Mouse (Mus musculus): ENCODE measurements around the gene Xcr1.

Gene Xcr1

DNA sequence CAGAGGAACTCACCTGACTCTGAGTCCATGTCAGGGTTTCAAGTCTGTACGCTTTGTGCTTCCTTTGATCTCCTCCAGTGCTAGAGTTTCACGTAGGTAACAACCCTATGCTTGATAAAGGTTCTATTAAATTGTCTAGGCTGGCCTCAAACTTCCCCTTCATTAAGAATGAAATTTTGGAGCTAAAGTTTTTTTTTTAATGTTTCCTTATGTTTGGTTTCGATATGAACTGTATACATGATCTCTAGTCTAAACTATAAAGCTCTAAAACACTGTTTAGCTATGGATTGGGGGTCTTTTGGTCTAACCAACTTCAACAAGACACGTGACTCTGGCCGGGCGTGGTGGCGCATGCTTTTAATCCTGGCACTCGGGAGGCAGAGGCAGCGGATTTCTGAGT lies at the start of gene Xcr1:
Xcr1 (minus strand) TSS at position 101 of the 400 bp plus-strand sequence.
- no peak for DNase-seq (ENCODE audit: low read depth)

DNA sequence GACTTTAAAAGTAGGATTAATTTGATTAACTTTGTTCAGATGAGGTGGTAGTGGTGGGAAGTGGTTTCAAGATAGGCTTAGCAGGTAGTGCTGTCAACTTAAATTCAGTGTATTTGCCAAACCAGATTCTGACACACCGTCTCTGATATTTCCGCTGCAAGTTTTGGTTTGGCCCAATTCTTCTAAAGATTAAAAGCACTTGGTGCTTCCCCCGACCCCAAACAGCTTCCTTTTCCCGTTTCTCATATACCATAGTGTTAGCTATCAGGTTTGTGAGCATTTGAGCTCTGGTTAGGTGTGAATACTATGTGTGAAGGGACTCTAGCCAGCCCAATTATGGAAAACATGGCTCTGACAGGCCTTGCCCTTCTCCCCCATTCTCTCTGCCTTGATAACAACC lies 10.2 kb upstream of the Xcr1 start:
- DNase-seq (ENCODE audit: low read depth), result peak; percentile 10

DNA sequence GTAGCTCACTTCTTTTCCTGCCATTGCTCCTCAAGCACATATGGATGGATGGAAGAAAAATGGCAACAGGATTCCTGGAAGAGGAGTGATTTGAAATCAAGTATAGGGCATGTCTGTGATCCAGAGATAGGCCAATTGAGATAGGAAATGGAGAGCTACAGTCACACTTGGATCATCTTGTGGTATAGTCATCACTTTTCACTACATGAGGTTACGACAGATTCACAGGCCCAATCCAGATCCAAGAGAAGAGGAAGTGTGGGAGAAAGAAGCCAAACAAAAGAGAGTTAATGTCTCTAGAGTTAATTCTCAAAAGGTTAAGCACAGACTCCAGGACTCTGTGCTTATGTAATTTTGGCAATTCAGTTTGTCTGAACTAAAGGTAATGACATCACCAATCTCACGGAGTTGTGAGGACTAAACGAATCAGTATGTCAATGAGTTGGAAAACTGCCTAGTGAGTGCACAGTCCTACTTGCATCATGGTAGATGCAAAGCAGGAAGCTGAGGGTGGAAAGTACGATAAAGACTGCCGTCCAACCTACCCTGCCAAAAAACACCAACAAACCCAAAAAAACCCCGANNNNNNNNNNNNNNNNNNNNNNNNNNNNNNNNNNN lies 7.4 kb upstream of the Xcr1 start:
- DNase-seq (ENCODE audit: low read depth), result peak; percentile 55

DNA sequence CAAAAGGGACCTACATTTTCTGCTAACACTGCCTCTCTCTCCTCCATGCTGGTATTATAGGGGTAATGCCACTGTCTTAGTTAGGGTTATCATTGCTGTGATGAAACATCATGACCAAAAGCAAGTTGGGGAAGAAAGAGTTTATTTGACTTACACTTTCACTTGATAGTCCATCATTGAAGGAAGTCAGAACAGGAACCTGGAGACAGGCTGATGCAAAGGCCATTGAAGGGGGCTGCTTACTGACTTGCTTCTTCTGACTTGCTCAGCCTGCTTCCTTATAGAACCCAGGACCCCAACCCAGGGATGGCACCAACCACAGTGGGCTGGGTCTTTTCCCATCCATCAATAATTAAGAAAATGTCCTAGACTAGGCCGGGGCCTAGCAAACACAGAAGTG lies 1.8 kb upstream of the Xcr1 start:
- DNase-seq (ENCODE audit: low read depth), result no peak

DNA sequence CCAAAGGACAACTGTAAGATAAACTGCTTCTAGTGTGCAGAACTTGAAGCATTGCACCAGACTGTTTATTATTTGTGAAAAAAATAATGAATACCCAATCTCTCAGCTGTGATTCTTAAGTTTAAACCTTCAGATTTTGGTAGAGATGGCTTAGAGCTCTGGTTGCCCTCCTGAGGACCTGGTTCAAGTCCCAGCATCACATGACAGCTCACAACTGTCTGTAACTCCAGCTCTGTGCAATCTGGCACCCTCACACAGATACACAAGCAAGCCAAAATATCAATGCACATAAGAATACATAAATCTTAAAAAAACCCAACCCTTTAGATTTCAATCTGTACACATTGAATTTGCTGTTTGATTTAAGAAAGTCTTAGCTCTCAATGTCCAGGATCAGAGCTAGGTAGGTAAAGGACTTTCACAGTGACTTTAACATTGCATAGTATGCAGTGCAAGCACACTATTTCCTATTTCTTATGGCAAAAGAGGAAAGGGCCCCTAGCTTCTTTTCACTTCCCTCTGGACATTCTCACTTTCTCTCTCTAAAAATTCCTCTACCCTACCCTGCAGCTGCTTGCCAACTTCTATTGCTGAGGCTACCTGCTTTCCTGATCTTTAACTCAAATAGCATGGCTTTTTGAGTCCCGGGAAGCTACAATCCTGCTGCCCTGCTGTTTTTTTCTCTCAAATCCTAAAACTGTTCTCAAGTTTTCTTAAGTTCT lies 1.2 kb upstream of the Xcr1 start:
- no peak for DNase-seq (ENCODE audit: low read depth)

DNA sequence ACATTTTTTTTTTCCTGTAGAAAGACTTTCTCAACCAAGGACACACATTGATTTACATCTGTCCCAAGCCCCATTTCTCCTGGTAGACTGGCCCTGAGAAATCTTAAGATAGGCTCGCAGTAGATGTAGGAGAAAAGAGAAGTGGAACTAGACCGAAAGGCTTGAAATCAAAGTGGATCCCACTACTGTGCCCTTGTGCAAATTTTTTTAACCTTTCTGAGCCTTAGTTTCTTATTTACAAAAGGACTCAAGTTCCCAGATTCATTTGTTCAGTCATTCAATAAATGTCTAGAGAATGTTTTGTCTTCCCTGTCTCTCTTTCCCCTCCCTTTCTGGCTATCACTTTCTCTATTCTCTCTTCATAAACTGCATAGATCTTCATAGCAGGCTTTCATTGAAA lies 5.0 kb downstream of the Xcr1 start:
- DNase-seq (ENCODE audit: low read depth), result no peak

DNA sequence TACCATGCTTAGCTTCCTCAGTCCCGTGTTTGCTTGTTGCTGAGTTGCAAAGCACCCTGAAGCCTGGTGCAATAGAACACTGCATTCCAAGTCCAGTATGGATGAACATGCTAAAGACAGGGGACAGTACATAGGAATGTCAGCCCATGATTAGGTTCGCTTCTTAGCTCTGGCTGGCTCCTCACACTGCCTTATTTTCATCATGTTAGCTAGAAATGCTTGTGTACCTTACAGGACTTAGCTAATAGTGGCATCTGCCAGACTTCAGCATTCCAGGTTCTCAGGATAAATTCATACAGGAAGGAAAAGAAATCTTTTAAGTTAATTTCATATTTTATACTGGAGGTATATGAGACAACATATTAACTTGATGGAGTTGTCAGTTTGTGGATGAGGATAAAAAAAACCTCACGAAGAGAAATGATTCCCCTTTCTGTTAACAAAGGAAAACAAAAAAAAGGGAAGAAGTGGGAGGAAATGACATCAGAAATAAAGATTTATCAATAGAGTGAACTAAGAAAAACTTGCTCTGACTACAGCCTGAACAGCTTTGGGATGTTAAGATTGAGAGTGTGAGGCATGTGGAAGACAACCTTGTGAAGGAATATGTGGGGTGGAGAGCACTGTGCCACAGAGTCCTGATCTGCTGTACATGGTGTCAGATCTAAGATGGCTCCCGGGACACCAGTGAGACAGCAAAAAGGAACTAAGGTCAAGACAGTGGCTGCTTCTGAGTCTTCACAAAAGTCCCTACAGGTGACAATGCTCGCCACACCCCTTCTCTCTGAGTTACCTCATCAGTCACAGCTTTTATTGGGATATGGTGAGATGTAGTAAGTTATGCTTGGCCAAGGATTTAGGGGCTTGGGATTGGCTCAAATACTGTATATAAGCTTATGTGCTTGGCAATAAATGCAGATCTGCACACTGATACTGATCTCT lies 9.1 kb downstream of the Xcr1 start:
- DNase-seq (ENCODE audit: low read depth), result peak; percentile 37

DNA sequence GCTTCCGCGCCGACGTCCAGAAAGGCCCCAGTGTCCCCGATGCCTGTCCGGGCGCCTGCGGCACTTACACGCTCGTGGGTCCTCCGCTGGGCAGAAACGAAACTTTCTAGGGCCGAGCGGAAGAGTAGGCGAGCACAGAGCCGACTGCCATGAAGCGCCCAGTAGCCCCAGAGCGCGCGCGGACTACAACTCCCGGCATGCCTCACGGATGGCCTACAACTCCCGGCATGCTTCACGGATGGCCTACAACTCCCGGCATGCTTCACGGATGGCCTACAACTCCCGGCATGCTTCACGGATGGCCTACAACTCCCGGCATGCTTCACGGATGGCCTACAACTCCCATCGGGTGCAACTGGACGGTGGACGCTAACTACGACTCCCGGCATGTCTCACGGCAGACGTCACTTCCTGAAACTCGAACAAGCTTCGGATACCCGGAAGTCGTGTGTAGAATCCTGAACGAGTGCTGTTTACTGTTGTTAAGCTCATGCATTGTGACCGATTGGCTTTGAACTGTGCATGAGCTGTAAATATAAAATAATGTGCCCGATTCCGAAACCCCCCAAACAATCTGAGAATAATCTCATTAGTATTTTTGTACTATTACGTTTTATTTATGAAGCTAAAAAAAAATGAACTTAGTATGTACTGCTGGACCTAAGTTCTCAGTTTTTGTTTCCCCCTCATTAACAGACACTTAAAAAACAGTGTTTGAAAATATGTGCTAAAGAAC lies 9.9 kb downstream of the Xcr1 start, which contains the start of gene Fyco1:
Fyco1 (minus strand) TSS at position 187 of the 736 bp plus-strand sequence.
- DNase-seq (ENCODE audit: low read depth), result peak; percentile 100

DNA sequence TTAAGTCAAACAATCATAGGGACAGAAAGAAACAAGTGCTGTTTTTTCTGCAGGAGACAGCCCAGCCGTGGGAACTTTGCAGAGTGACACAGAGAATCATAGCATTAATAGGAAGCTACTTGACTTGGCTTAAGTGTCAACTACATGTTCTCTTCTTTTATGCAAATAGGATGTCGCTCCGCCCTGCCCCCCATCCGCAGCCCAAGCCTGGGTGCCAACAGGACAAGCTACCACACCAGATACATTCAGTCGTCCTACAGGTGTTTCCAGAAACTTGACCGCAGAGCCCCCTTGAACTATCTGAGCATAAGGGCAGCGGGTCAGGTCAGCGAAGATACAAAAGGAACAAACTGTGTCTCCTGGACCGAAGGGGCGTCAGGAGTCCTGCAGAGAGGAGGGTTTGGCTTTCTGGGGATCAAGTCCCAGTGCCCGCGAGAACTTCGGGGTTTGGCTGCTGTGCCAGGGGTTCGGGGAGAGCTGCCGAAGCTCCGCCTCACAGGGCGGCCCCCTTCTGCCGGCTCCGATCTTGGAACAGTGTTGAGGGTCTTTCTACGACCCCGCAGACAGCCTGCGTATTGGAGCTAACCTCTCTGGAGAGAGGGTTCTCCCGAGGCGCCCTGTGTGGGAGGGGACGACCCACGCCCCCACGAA lies 10.6 kb downstream of the Xcr1 start:
- peak; percentile 86 for DNase-seq (ENCODE audit: low read depth)

DNA sequence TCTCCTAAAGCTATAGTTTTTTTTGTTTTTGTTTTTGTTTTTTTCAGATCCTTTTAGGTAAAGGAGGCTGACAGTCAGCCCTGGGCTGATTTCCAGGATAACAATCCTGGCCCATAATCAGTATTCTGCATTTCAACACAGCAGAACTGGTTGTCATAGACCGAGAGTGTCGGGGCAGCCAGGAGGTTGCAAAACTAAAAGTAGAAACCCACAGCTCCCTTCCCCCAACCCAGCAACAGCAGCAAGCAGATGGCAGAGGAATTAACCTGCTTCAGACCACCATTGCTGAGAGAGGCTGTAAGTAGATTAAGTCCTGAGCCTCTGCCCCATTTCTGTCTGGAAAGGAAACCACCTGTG lies 11.1 kb downstream of the Xcr1 start:
- peak; percentile 83 for DNase-seq (ENCODE audit: low read depth)

DNA sequence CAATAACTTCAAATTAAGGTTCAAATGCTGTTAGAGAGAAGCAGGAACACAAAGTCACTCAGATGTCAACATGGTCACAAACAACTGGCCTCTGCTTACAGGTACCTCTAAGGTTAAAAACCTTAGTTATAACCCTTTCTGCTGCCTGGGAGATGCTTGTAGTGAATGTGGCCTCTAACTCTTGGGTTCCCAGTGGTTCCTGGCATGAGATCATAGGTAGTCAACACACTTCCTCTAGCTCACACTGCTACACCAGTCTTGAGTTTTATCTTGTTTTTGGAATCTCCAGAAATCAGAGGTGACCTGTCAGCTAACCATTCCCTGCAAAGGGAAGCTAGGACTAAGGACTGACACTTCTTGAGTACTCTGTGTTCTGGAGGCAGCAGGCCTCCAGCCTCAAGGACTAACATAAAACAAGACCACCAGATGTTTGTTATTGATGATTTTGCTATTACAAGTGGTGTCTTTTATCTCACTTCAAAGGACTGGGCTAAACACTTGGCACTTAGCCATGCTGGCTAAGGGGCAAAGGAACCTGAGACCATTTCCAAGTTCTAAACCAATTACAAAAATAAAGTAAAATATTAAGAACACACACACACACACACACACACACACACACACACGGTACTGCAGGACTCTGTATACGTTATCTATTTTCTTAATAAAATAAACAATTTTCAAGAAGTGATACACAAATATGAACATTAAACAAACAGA lies 11.7 kb downstream of the Xcr1 start:
- DNase-seq (ENCODE audit: low read depth), result peak; percentile 39

DNA sequence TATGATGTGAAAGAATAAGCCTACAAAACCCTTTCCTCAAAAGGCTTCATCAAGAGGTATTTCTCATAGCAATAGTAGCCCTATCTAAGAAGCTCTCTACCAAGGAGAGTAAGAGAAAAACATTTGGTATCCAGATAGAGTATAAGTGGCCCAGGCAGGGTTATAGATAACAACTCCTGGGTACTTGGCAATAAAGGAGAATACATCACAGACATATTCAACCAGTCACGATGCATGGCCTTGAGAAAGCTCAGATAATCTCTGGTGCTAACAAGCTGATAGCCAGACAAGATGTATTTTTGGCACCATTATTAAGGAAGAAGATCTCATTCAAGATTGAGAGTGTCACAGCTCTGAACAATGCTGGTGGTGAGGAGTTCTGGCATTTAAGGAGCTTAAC lies 15.3 kb downstream of the Xcr1 start:
- no peak for DNase-seq (ENCODE audit: low read depth)

DNA sequence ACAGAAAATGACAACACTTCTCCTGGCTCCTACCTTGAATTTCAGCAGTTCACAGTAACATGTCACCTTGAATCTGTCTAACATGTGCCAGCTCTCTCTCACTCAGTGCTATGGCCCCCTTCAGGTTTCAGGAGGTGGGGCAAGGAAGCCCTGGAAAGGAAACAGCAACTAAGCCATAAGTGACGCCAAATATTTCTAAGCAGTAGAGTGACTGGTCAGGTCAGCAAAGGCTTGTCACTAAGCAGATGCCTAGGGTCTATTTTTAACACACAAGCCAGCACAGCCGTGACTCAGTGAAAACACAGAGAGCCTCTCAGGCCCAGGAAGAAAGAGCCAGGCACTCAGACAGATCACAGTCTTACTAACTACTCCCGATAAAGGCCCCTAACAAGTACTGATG lies 16.7 kb downstream of the Xcr1 start:
- peak; percentile 69 for DNase-seq (ENCODE audit: low read depth)

DNA sequence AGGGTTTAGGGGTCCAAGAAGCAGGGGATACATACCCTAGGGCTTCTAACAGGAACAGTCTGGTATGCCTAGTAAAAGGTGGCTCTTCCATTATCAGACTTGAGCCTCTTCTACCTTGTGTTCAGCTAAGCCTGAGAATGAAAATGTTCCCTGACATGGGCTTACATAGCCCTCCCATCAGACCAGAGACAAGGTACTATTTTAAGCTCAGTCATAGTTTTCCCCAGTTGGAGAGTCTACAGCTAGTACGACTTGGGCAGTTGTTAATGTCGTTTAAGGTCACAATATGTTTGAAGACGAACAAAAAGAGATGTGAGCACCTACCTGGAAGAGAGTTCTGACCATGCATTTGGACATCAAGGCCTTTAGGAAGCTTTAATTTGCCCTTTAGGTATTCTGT lies 17.4 kb downstream of the Xcr1 start:
- no peak for DNase-seq (ENCODE audit: low read depth)

DNA sequence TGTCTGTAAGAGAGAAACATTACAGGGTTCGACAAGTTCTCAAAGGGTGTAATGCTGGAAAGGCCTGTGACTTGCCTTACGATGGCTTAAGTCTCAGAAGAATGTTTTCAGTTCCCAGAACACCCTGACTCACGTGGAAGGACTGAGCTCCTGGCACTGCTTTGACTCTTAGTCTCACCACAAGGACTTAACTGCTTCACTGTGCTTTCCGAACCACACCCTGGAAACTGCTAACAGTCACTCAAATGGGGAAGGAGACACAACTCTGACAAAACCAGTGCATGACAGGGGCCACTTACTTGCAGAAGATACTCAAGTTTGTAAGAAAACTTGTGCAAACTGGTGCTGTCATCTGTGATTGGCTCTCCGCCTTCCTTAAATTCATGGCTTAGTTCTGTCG lies 21.6 kb downstream of the Xcr1 start:
- DNase-seq (ENCODE audit: low read depth), result no peak

DNA sequence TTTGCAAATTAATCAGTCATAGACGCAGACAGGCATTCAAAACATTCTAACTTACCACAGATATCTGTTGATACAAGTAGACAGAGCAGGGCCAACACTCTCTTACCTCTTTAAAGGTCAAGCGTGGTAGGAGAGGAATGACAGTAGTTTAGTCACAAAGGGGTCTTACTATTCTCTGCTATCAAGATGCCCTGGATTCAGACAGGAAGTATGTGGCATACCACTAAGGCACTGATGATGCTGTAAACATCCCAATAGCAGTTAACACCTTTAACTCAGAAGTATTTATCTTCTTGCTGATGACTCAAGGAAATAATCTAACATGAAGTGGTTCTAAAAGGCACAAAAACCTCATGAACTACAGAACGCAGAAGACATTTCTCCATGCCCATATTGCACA lies 26.0 kb downstream of the Xcr1 start:
- no peak for DNase-seq (ENCODE audit: low read depth)

DNA sequence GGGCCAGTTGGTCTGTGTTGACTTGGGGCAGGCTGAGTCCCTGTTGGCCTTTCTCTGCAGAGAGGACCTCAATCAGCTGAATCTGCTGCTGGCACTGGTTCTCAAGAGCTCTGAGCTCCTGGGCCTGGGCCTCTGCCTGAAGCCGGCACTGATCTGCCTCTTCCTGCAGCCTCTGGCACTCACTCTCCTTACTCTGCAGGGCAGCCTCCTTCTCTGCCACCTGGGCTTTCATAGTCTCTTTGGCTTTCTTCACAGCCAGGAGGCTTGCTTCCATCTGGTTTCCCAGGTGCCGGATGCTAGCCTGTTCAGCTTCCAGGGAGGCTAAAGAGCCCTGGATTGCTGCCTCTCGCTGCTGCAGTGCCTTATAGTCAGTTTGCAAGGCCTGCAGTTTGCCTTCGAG lies 32.9 kb downstream of the Xcr1 start:
- DNase-seq (ENCODE audit: low read depth), result no peak

DNA sequence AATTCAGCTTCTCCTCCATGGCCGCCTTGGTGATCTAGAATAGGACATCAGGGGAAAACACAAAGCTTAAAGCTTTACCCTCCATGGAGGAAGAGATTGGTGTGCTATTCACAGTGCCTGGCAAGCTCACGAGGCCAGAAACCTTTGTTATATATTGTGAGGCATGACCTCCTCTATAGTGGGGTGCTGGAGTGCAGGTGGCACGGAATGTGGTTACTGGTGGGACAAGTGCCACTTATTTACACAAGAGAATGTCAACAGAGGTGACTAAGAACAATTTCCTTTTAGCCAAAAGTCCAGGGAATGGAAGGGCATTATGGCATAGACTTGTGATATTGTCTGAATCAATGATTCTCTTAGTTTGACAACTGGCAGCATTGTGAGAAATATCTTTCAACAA lies 35.2 kb downstream of the Xcr1 start:
- DNase-seq (ENCODE audit: low read depth), result no peak

DNA sequence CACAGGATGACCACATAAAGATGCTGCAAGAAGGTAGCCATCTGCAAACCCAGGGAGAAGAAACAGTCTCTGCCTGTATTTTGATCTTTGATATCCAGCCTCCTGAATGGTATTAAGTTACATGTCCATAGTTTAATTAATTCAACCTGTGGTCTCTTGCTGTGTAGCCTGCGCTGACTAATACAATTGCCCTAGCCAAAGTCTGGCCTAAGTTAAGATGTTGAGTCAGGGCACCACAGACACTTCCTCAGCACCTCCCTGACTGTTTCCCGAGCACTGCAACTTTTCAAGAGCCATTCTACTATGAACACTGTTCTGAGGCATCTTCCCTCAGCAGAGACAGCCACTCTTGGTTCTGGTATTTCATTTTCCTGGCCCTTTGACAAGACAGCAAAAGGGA lies 43.2 kb downstream of the Xcr1 start:
- peak; percentile 64 for DNase-seq (ENCODE audit: low read depth)

DNA sequence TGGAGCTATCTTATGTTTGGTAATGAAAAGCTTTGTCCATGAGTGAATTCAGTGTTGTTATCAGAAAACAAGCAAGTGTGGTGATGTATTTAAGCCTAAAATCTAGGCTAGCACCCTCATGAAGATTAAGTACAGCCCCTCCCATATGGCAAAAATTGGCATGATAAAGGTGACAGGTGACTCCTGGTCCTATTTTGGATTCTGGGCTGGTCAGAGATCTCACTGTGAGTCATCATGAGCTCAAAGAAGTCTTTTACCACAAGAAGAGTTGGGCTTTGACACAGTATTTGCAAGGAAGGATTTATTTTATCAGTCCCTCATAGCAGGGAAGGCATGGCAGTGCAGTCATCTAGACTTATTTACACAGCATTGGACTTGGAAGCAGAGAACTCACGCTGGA lies 45.8 kb downstream of the Xcr1 start:
- DNase-seq (ENCODE audit: low read depth), result no peak

DNA sequence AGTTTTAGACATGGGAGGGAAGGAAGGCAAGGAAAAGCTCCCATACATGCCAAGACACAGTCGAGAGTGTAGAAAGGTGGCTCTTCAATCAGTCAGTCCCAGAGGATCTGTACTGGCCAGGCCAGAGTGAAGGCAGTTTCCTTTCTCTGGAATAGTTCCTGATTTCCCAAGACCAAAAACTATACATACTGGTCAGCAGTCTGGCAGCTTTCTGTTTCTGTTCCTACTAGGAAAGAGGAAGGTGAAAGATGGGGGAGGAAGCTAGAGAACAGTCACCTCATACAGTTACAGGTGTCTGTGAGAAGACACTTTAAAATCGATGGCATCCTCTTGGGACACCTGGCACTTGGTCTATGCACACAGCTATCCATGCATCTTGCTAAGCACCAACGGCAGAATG lies 46.4 kb downstream of the Xcr1 start:
- DNase-seq (ENCODE audit: low read depth), result no peak

Measured in 416B (cell line).